Mouse (Mus musculus) A20 (cell line): Measurements from ENCODE around the gene Gmds.

ENCODE experiments used
- DNase-seq: peaks from one replicate; pipeline ENCODE4 v3.0.0-alpha.2; 2011; ENCODE audit warnings: low read depth, low spot score

The Gmds gene

DNA sequence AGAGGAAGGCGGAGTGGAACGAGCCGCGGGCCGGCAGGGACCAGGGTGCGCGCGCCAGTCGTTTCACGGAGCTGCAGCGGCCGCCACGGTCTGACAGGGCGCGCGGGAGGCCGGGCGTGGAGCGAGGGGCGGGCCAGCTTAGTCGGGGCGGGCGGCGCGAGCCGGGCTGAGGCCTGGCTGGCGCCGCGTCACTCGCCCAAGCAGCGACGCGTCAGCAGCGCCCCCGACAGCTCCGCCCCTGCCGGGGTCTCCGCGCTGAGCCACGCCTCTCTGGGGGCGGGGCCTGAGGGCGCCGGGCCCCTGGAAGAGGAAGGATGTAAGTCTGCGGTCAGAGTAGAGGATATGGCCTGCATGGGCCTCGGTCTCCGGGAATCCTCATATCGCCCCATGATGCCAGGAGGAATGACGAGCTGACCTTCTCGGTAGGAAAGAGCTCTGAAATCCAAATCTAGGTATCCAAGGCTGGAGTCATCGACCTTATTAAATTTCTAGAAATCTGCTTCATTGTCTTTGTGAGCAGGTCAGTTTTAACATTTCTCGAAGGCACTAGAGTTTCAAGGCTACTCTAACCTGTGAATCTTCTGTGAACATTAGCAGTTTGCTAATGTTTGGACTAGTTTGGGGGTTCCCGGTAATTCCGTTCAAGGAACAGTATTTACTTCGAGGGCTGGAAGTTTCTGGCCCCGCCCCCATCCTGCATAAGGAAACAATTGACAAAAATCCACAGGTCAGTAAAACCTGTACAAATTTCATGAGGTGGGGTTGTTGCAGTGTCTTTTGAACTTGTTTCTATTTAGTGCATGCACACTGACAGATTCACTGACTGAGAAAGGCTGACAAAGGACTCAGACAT is at the start of gene Gmds:
TSS of gene Gmds (minus strand) at position 228 of the 853 bp plus-strand sequence.
- peak; percentile 95 for DNase-seq

DNA sequence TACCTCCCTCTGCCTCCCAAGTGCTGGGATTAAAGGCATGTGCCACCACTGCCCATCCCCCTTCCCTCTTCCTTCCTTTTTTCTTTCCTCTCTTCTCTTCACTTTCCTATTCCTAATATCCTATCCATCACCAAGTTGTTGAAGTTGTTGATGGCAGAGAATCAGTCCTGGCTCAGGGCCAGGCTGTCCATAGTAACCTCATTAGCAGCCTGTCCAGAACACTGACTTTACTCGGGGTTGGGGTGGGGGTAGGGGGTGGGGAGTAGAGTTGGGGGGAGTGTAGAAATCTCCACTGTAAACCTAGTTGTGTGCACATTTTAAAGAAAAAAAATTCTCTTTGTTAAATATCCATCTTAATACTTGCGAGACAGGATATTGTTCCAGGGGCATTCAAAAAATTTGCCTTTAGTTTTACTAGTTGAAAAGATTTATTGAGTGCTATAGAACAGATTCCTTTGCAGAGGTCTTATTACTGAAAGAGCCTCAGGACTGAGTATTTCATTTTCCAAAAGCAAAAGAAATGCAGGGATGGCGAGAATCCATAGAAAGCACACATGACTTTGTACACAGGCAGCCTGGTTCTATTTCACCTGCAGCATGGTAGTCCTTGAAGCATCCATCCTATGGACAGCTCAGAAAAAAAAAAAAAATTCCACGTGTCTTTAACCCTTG is 47.0 kb upstream of the Gmds start:
- no peak for DNase-seq

GRCm38 (mm10) chr13:32382227-32383010 is 43.9 kb upstream of the Gmds start:
- no peak for DNase-seq

- DNase-seq, result no peak
Observed at GRCm38 (mm10) chr13:32378634-32379033, 40.1 kb upstream of the Gmds start.

DNA sequence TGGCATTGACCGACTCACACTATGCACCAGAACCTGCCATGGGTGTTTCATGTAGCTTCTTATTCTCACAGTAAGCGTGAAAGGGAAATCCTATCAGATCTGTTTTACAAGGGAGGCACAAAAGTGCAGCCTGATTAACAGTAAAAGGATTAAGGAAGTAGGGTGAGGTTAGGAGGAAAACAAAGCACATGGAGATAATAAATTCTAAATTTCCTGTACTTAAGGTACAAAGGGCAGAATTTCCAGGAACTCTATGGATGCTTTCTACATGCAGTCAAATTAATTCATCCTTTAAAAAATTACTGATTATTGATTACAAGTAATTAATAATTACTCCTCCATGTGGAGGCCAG is 34.0 kb upstream of the Gmds start:
- no peak for DNase-seq

DNA sequence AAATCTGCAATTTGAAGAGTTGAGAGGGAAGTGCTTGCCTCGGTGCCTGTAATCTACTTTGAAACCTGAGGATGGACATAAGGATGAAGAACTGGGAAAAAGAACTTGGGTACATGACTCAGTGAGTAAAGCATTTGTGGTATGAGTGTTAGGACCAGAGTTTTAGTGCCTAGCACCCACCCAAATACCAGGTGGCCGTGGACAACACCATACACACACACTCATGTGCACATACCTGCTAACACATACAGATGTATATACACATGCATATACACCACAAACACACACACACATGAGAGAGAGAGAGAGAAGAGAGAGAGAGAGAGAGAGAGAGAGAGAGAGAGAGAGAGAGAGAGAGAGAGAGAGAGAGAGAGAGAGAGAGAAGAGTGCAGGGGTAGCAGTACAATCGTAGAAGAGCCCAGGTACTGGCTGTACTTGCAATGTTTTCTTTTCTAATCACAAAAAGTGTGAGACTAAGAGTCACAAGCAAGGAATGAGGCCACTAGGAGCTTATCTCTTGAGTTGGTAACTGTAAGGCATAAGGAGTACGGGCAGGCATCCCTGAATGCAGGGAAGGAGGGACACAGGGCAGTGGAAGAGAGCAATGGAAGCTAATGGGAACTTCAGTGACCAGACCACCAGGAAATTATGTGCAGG is 33.5 kb upstream of the Gmds start:
- no peak for DNase-seq

- no peak for DNase-seq
Observed at GRCm38 (mm10) chr13:32370751-32371150, 32.2 kb upstream of the Gmds start.

DNA sequence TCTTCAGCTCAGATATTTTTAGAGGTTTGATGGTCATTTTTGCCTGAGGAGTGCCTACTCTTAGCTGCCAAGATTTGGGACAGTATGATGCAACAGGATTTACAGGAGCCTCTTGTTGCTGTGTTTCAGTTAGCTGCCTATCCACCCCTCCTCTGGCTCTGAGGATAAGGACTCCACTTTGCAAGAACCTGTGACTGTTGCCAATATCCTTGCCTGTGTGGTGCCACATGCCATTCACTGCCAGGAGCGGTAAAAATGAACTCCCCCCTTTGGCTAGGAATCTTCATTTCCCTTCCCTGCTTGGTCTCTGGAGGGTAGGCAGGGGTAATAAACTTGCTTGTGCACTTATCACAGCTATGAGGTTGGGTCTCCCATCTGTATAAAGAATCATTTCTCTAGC is 31.6 kb upstream of the Gmds start:
- DNase-seq, result no peak

- DNase-seq, result no peak
Observed at GRCm38 (mm10) chr13:32337735-32338512, 616 bp downstream of the Gmds start.

DNA sequence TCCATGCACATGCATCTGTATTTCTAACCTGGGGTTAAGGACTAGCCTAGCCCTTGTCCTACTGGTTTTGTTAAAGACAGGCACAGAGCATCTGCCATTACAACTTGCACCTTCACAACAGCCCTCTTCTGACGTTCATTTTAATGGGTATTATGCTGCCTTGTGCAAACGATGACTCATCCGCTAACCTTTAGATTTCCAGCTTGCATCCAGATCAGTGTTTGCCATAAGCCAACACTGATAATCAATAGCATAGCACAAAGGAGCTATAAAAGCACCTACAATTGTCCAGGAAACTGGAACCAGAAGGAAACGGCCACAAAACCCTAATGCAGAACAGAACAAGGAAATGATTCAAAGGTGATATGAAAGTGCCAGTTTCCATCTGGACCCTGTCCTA is 20.2 kb downstream of the Gmds start:
- no peak for DNase-seq

- DNase-seq, result no peak
Observed at GRCm38 (mm10) chr13:32317354-32317753, 21.2 kb downstream of the Gmds start.

DNA sequence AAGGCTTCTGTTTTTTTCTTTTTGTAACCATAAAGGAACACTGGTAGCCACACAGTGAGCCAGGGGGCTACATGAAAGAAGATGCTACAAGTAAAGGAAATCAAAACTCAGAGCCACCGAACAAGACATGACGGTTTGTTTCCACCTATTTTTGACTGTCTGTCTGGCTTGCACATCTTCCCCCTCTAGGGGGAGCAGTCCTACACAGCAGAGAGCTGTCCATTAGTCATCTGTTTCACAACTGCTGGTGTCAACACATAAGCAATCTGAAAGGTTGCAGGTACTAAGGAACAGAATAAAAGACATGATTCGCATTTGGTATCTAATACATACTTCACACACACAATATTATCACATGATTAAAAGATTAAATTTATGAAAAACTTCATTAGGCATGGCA is 25.9 kb downstream of the Gmds start:
- peak; percentile 77 for DNase-seq

DNA sequence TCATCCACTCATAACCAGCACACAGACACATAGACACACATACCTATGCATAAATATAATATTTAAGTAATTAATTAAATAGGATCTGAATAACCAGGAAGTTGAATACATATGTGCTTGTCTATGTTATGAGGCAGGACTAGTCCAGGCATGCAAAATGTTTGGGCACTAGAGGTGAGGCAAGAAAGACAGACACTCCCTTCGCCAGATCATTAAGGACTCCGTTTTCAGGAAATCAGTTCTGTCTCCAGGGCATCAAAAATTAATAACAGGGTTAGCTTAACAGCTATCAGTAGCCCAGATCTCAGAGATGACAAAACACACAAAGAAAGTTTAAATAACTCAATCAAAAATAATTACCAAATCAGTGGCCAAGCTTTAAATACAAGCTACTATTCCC is 27.1 kb downstream of the Gmds start:
- DNase-seq, result no peak

DNA sequence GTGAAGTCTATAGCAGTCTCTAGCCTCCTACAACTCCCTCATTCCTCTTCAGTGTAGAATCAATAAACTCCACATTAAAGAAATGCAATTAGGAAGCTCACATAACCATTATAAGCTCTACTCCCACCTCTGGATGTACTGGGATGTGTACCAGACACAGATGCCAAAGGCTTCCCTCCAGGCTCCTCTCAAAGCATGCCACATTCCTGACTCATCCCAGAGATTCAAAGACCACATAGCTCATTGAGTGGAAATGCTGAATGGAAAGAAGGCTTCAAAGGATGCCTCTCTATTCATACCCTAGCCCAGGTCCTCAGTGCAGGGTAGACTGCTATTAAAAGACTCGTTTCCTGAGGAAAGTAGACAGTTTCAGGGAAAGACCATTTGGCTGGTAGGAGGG is 40.1 kb downstream of the Gmds start:
- DNase-seq, result no peak

- peak; percentile 75 for DNase-seq
Observed at GRCm38 (mm10) chr13:32297398-32297797, 41.1 kb downstream of the Gmds start.

DNA sequence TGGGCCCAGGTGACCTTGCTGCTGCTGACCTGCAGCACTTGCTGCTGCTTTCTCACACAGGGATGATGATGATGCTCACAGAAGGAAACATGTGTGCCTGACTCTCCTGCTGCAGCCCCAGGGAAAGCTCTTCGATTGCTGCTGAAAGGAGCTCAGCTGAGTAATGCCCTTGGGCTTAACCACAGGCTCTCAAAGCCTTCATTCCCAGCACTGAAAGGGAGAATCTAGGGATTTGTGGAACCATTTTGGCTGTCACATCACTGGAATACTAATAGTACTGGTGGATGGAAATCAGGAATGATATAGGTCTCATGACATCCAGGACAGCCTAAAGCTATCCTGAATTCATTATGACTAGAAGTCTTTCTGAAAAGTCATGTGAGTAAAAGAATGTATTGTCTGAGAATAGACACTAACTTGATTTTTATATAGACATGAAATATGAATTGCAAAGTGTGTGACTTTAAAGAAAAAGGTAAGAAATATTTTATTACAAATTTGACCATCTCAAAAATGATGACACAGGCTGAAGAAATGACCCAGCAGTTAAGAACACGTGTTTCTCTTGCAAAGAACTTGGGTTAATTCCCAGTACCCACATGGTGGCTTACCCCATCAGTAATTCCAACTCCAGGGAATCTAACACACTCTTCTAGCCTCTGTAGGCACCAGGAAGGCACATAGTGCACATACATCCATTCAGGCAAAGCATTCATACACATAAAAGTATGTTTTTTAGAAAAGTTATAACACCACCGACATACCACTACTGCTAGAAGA is 43.9 kb downstream of the Gmds start:
- DNase-seq, result no peak

GRCm38 (mm10) chr13:32272937-32273496 is 65.5 kb downstream of the Gmds start:
- DNase-seq, result no peak

DNA sequence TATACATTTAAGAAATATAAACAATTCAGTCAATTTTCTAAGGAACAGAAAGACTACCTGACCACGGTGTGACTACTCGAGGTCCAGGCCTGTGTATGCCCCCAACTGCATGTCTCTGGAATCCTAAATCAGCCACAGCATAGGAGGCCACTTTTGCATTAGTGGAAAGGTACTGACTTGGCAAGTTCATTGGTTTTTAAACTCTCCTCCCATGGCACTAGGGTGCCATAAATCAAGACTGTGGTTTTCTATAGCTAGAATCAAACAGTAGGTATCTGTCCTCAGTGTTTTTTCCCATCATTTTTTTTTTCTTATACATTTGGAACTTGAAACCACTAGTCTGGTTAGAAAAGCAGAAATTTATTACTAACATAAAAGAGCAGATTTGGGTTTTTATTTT is 68.8 kb downstream of the Gmds start:
- no peak for DNase-seq

GRCm38 (mm10) chr13:32269261-32269660 is 69.3 kb downstream of the Gmds start:
- DNase-seq, result no peak

DNA sequence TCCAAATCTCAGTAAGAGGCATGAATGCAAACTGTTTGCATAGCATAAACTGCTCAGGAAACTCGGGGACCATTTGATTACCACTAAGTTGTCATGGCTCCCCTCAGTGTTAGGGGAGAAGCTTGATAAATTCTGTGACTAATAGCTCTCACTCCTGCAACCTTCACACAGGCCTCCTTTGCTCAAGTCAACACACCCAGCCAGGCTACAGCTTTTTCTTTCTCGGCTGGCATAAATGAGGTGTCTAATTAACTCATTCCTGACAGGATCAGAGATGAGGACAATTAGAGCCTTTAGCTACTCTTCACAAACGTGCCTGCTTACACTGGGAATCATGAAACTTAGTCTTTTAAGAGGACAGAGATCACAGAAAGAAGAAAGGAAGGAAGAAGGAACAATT is 70.3 kb downstream of the Gmds start:
- no peak for DNase-seq
